Mouse (Mus musculus): ENCODE data around the gene Ldlrad3. TPM values are rescaled to one million over a fixed set of nuclear protein-coding genes. Genes with fewer than 3 reads are reported as not detected.

Gene Ldlrad3
- polyA plus RNA-seq, 2 experiments: 2.1 to 2.9 TPM

DNA sequence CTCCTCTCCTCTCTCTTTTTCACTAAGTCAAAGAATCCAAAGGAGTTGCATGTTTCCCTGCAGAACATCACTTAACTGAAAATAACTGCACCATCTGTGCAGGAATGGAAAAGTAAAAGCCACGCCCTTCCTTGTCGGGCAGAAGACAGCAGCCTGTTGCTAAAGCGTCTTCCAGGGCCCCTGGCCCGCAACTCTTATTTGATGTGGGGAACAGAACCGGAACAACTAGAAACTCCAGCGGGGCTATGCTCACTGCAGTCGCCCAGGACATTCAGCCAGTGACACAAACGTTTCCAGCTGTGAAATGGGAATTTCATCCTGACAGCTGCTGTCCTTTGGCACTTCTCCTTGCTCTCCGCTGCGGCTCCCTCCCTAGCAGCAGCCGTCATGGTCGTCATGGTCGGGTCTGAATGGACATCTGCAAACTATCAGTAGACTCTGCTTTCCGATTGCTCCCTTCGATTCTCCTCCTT is 67.2 kb downstream of the Ldlrad3 start:
- Histone ChIP-seq H3K9ac (replicated peaks) (no peak overlapping the region), H3K4me1 (replicated peaks; ENCODE audit: control insufficient read depth in 2 of 2, insufficient read depth in 2 of 2, low read length in 1 of 2) (peaks cover 0 to 3% of the 10 kb centered on the region in 2 experiments; a peak in 1 of 4 replicates), H3K9me3 (ENCODE audit: control insufficient read depth, low read length) (no peaks in the 10 kb centered on the region), H3K4me3 (ENCODE audit: insufficient read depth in 1 of 2, low read depth in 2 of 2, low read length in 2 of 2) (no peak overlapping the region), H3K27ac (no peak overlapping the region), H3K36me3 (replicated peaks; ENCODE audit: control insufficient read depth, insufficient read depth, low read depth) (no peaks in the 10 kb centered on the region), H3K4me2 (ENCODE audit: low read depth) (no peak overlapping the region), H3K27me3 (ENCODE audit: control insufficient read depth, insufficient read depth, low read length) (no peaks in the 10 kb centered on the region)
- TF ChIP-seq EP300 (IDR thresholded peaks at IDR 0.05; ENCODE audit: low read depth) (no peak), CTCF (IDR thresholded peaks at IDR 0.05; ENCODE audit: low read depth) (no peak)
- WGBS (ENCODE audit: insufficient replicate concordance): 54% methylated on average over 15 of the region's 15 CpGs
- no peak for DNase-seq (ENCODE audit: low read depth in 3 of 3, low spot score in 3 of 3)
- no peak for ATAC-seq (ENCODE audit: insufficient read depth)

DNA sequence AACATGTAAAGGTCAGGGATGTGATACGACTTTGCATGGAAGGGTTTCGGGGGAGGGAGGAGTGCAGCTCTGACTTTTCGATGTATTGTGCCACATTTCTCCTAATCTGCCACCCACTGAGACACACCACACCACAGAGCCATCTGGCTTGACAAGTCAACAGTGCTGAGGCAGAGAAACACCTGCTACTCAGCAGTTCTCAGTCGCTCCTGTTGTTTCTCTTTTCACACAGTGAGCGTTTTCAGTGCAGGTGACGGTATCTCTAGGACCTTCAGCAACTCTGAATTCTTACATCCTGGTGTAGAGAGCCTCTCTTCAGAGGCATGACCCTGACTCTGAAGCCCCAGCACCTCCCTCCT is 68.8 kb downstream of the Ldlrad3 start:
- no peaks in the 10 kb centered on the region for H3K27me3 ChIP-seq (ENCODE audit: control insufficient read depth, insufficient read depth, low read length)
- H3K9me3 ChIP-seq (ENCODE audit: control insufficient read depth, low read length): no peaks in the 10 kb centered on the region
- TF ChIP-seq EP300 (IDR thresholded peaks at IDR 0.05; ENCODE audit: low read depth): no peak
- no peak for TF ChIP-seq CTCF (IDR thresholded peaks at IDR 0.05; ENCODE audit: low read depth)
- H3K9ac ChIP-seq (replicated peaks): no peak overlapping the region
- H3K4me3 ChIP-seq (ENCODE audit: insufficient read depth in 1 of 2, low read depth in 2 of 2, low read length in 2 of 2): no peak overlapping the region
- WGBS (ENCODE audit: insufficient replicate concordance): 48% methylated on average over 6 of the region's 6 CpGs
- ATAC-seq (ENCODE audit: insufficient read depth) (no peak), DNase-seq (ENCODE audit: low read depth in 3 of 3, low spot score in 3 of 3) (no peak)
- H3K4me1 ChIP-seq (replicated peaks; ENCODE audit: control insufficient read depth in 2 of 2, insufficient read depth in 2 of 2, low read length in 1 of 2): 0 out of 4 replicates have a peak, but pooled peaks cover 0 to 5% of the 10 kb centered on the region in 2 experiments
- no peaks in the 10 kb centered on the region for H3K36me3 ChIP-seq (replicated peaks; ENCODE audit: control insufficient read depth, insufficient read depth, low read depth)
- H3K27ac ChIP-seq: no peak overlapping the region
- H3K4me2 ChIP-seq (ENCODE audit: low read depth): no peak overlapping the region

DNA sequence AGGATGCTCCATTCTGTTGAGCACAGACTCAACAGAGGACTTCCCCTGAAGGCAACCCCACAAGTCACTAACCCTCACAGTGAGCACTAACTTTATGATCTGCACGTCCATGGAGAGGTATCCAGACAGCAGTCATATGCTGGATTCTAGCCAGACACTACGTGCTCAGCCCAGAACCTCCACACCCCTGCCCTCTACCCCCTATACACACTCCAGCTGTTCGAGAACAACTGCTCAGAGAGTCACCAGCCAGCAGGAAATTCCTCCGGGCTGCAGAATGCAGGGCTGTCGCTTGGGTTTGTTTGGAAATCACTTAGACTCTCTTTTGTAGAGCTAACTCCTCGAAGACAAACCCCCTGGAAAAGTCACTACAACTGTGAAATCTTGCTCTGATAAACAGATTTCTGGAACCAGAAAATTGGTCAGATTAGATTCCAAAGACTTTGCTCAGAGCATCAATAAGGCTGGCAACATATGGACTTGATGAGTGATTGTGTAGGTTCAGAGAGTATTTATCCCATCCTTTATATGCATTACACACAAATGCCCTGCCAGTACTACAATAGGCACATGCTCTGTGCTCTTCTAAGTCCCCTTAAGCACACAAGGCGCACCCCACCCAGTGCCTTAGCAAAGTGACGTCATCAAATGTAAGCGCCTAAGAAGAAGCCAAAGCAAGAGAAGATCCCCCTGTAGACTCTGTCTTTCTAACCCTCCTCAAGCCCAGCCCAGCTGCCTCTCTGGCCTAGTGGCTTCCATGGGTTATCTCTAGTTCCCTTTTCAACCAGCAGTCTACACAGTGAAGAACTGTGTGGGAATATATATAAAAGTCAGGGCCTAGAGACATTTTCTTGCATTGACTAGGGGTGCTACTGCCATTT is 69.4 kb downstream of the Ldlrad3 start:
- Histone ChIP-seq H3K9me3 (ENCODE audit: control insufficient read depth, low read length) (no peaks in the 10 kb centered on the region), H3K4me1 (replicated peaks; ENCODE audit: control insufficient read depth in 2 of 2, insufficient read depth in 2 of 2, low read length in 1 of 2) (0 out of 4 replicates have a peak, but pooled peaks cover 0 to 5% of the 10 kb centered on the region in 2 experiments), H3K27ac (no peak overlapping the region), H3K36me3 (replicated peaks; ENCODE audit: control insufficient read depth, insufficient read depth, low read depth) (no peaks in the 10 kb centered on the region), H3K4me3 (ENCODE audit: insufficient read depth in 1 of 2, low read depth in 2 of 2, low read length in 2 of 2) (no peak overlapping the region), H3K4me2 (ENCODE audit: low read depth) (no peak overlapping the region), H3K27me3 (ENCODE audit: control insufficient read depth, insufficient read depth, low read length) (no peaks in the 10 kb centered on the region), H3K9ac (replicated peaks) (no peak overlapping the region)
- WGBS (ENCODE audit: insufficient replicate concordance): 44% methylated on average over 9 of the region's 9 CpGs
- DNase-seq (ENCODE audit: low read depth in 3 of 3, low spot score in 3 of 3) (no peak), ATAC-seq (ENCODE audit: insufficient read depth) (no peak)
- TF ChIP-seq CTCF (IDR thresholded peaks at IDR 0.05; ENCODE audit: low read depth) (no peak), EP300 (IDR thresholded peaks at IDR 0.05; ENCODE audit: low read depth) (no peak)

DNA sequence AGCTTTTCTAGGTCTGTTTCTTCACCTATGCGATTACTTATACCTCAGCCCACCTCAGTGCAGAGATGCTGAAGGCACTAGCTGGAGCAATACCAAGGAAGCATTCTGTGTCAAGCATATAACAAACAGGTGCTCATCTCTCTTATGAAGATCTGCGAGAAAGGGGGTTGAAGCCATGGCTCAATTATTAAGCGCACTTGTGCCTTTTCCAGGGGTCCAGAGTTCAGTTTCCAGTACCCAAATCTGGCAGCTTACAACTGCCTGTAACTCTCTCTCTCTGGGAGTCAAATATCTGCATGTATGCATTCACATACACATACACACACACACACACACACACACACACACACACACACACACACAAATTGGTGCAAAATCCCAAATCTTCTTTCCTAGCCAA is 72.4 kb downstream of the Ldlrad3 start:
- H3K9ac ChIP-seq (replicated peaks): no peak overlapping the region
- no peak for DNase-seq (ENCODE audit: low read depth in 3 of 3, low spot score in 3 of 3)
- TF ChIP-seq CTCF (IDR thresholded peaks at IDR 0.05; ENCODE audit: low read depth): no peak
- TF ChIP-seq EP300 (IDR thresholded peaks at IDR 0.05; ENCODE audit: low read depth): no peak
- H3K27me3 ChIP-seq (ENCODE audit: control insufficient read depth, insufficient read depth, low read length): no peaks in the 10 kb centered on the region
- 57% methylated on average over 3 of the region's 3 CpGs for WGBS (ENCODE audit: insufficient replicate concordance)
- no peak overlapping the region for H3K27ac ChIP-seq
- no peak overlapping the region for H3K4me3 ChIP-seq (ENCODE audit: insufficient read depth in 1 of 2, low read depth in 2 of 2, low read length in 2 of 2)
- H3K4me1 ChIP-seq (replicated peaks; ENCODE audit: control insufficient read depth in 2 of 2, insufficient read depth in 2 of 2, low read length in 1 of 2): 0 out of 4 replicates have a peak, but pooled peaks cover 0 to 3% of the 10 kb centered on the region in 2 experiments
- peak overlapping the region; percentile 8; the same call in 1 of the 2 replicates for H3K4me2 ChIP-seq (ENCODE audit: low read depth)
- no peak for ATAC-seq (ENCODE audit: insufficient read depth)
- H3K36me3 ChIP-seq (replicated peaks; ENCODE audit: control insufficient read depth, insufficient read depth, low read depth): no peaks in the 10 kb centered on the region
- no peaks in the 10 kb centered on the region for H3K9me3 ChIP-seq (ENCODE audit: control insufficient read depth, low read length)

DNA sequence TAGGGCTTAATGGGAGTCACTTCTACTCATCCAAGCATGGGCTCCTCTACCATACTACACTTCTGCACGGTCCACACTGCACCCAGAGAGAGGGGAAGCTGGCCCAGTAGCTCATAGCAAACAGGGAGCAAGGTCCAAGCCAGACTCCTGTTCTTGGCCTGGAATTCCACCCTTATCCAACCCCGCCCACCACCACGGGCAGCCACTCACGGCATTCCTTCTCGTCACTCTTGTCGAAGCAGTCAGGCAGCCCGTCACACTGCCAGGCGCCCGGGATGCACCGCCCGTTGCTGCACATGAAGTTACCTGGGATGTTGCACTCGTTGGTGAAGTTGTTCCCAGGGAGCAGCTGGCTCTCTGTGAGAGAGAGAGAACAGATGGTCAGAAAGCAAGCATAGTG is 72.9 kb downstream of the Ldlrad3 start:
- no peak for TF ChIP-seq EP300 (IDR thresholded peaks at IDR 0.05; ENCODE audit: low read depth)
- no peak for TF ChIP-seq CTCF (IDR thresholded peaks at IDR 0.05; ENCODE audit: low read depth)
- Histone ChIP-seq H3K9me3 (ENCODE audit: control insufficient read depth, low read length) (no peaks in the 10 kb centered on the region), H3K4me1 (replicated peaks; ENCODE audit: control insufficient read depth in 2 of 2, insufficient read depth in 2 of 2, low read length in 1 of 2) (0 out of 4 replicates have a peak, but pooled peaks cover 0 to 3% of the 10 kb centered on the region in 2 experiments), H3K27me3 (ENCODE audit: control insufficient read depth, insufficient read depth, low read length) (no peaks in the 10 kb centered on the region), H3K27ac (no peak overlapping the region), H3K9ac (replicated peaks) (no peak overlapping the region), H3K4me3 (ENCODE audit: insufficient read depth in 1 of 2, low read depth in 2 of 2, low read length in 2 of 2) (no peak overlapping the region), H3K36me3 (replicated peaks; ENCODE audit: control insufficient read depth, insufficient read depth, low read depth) (no peaks in the 10 kb centered on the region), H3K4me2 (ENCODE audit: low read depth) (peak overlapping the region; percentile 8; the same call in 1 of the 2 replicates)
- peak; percentile 52 for ATAC-seq (ENCODE audit: insufficient read depth)
- WGBS (ENCODE audit: insufficient replicate concordance): 71% methylated on average over 12 of the region's 12 CpGs
- DNase-seq (ENCODE audit: low read depth in 3 of 3, low spot score in 3 of 3): no peak
